Mouse (Mus musculus) forebrain, embryonic 15.5 days (tissue): Measurements from ENCODE around the gene Brd4. TPM values are rescaled to one million over a fixed set of nuclear protein-coding genes. Genes with fewer than 3 reads are reported as not detected.
"Not testable (repeated sequence)": the region's sequence is repeated elsewhere in the genome, so short reads cannot be mapped to it uniquely, and the experiment has no call there.

ENCODE experiments used
- ATAC-seq: fragments of 200-750 bp; cut with Nextera tagmentation; replicated peaks from 2 replicates; pipeline ENCODE4 v1.8.0; 2017; ENCODE audit warnings: mild to moderate bottlenecking, moderate TSS enrichment, moderate library complexity
- H3K27ac ChIP-seq: fragments of 300-500 bp; sonication (generic); replicated peaks from 2 replicates; pipeline ENCODE4 v1.5.1; 2015; ENCODE audit warnings: mild to moderate bottlenecking, inconsistent platforms
- H3K27me3 ChIP-seq: fragments of 300-500 bp; sonication (generic); 2 replicates; pipeline ENCODE4 v1.6.1; 2015; ENCODE audit warnings: inconsistent platforms
- H3K36me3 ChIP-seq: fragments of 300-500 bp; sonication (generic); 2 replicates; pipeline ENCODE4 v1.6.1; 2015; ENCODE audit warnings: mild to moderate bottlenecking, inconsistent platforms
- H3K4me1 ChIP-seq: fragments of 300-500 bp; sonication (generic); 2 replicates; pipeline ENCODE4 v1.6.1; 2015; ENCODE audit warnings: inconsistent platforms
- H3K4me2 ChIP-seq: fragments of 300-500 bp; sonication (generic); replicated peaks from 2 replicates; pipeline ENCODE4 v1.6.1; 2015; ENCODE audit warnings: mild to moderate bottlenecking, inconsistent platforms
- H3K4me3 ChIP-seq: fragments of 300-500 bp; sonication (generic); 2 replicates; pipeline ENCODE4 v1.5.1; 2015; ENCODE audit warnings: mild to moderate bottlenecking, inconsistent platforms
- H3K9ac ChIP-seq: fragments of 300-500 bp; sonication (generic); replicated peaks from 2 replicates; pipeline ENCODE4 v1.6.1; 2015; ENCODE audit warnings: mild to moderate bottlenecking, inconsistent platforms
- H3K9me3 ChIP-seq: fragments of 300-500 bp; sonication (generic); 2 replicates; pipeline ENCODE4 v1.6.1; 2016; ENCODE audit warnings: inconsistent platforms
- WGBS: fragments of 180-500 bp; shearing (Covaris S2); methylation state at CpG from one replicate; pipeline ENCODE4 v1.1.7; 2015; ENCODE audit warnings: mixed read lengths; 5-methylcytosine and 5-hydroxymethylcytosine counted together
- polyA plus RNA-seq: library from polyadenylated mRNA; unstranded; fragments of >200 nt; fragmentation: Nextera tagmentation; extraction: Ambion mirVana; gene quantifications from 2 replicates; pipeline ENCODE4 v1.2.1, GENCODE M21; 2015

Gene Brd4
- polyA plus RNA-seq, 1 experiment from 2014 or later, result 80.2 TPM

DNA sequence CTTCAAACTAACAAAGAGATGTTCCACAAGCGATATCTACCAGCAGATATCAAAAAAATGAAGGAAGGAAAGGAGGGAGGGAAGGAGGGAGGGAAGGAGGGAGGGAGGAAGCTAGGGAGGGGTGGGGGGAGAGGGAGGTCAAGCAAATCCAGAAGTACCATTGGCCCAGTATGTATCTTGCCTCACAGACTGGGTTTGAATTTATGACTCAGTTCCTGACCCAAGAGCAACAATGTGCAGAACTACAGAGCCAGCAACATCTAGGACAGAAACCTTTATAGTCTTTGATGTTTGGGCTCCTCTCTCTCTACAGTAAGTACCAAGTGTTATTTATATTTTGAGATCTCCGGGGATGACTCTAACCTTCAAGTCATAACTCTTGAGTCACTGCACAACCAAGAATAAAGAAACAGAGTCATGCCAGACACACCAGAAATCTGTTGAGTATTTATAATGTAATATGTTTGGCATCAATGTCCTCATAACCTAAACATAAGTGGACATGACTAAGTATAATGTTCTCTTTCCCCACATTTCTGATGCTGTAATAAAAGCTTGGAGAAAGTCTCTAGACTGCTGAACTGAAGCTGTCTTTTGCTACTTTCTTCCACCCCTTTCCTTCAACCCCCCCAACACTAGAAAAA is 32.6 kb downstream of the Brd4 start:
- Histone ChIP-seq H3K9me3 (no peaks in the 10 kb centered on the region), H3K4me3 (no peak overlapping the region), H3K27ac (no peak overlapping the region), H3K27me3 (no peaks in the 10 kb centered on the region), H3K4me1 (no peaks in the 10 kb centered on the region), H3K36me3 (no peaks in the 10 kb centered on the region), H3K9ac (no peak overlapping the region), H3K4me2 (no peak overlapping the region)
- 98% methylated on average over 2 of the region's 2 CpGs for WGBS
- ATAC-seq, result no peak

- H3K4me1 ChIP-seq, result 0 out of 2 replicates have a peak, but pooled peaks cover 5% of the 10 kb centered on the region
- no peak overlapping the region for H3K4me3 ChIP-seq
- no peaks in the 10 kb centered on the region for H3K9me3 ChIP-seq
- H3K27me3 ChIP-seq, result no peaks in the 10 kb centered on the region
- H3K36me3 ChIP-seq, result no peaks in the 10 kb centered on the region
- no peak overlapping the region for H3K4me2 ChIP-seq
- no peak overlapping the region for H3K9ac ChIP-seq
- WGBS, result 94% methylated on average over 1 of the region's 1 CpGs
- no peak for ATAC-seq
- H3K27ac ChIP-seq, result no peak overlapping the region
Measured at GRCm38 (mm10) chr17:32250066-32250465, 34.5 kb downstream of the Brd4 start.

GRCm38 (mm10) chr17:32248192-32248591 is 36.3 kb downstream of the Brd4 start:
- Histone ChIP-seq H3K4me3 (no peak overlapping the region), H3K4me2 (no peak overlapping the region), H3K9me3 (no peaks in the 10 kb centered on the region), H3K27me3 (no peaks in the 10 kb centered on the region), H3K9ac (no peak overlapping the region), H3K36me3 (no peaks in the 10 kb centered on the region), H3K27ac (no peak overlapping the region), H3K4me1 (0 out of 2 replicates have a peak, but pooled peaks cover 5% of the 10 kb centered on the region)
- WGBS, result 100% methylated on average over 1 of the region's 1 CpGs
- no peak for ATAC-seq

GRCm38 (mm10) chr17:32247616-32248015 is 36.9 kb downstream of the Brd4 start:
- H3K4me3 ChIP-seq, result no peak overlapping the region
- 0 out of 2 replicates have a peak, but pooled peaks cover 8% of the 10 kb centered on the region for H3K4me1 ChIP-seq
- H3K27me3 ChIP-seq, result no peaks in the 10 kb centered on the region
- H3K9me3 ChIP-seq, result no peaks in the 10 kb centered on the region
- WGBS, result 93% methylated on average over 1 of the region's 1 CpGs
- no peak overlapping the region for H3K4me2 ChIP-seq
- no peak overlapping the region for H3K27ac ChIP-seq
- no peaks in the 10 kb centered on the region for H3K36me3 ChIP-seq
- ATAC-seq, result no peak
- H3K9ac ChIP-seq, result no peak overlapping the region

- ATAC-seq, result no peak
- Histone ChIP-seq H3K9me3 (no peaks in the 10 kb centered on the region), H3K9ac (no peak overlapping the region), H3K36me3 (no peaks in the 10 kb centered on the region), H3K27ac (no peak overlapping the region), H3K27me3 (no peaks in the 10 kb centered on the region), H3K4me2 (no peak overlapping the region), H3K4me1 (0 out of 2 replicates have a peak, but pooled peaks cover 8% of the 10 kb centered on the region), H3K4me3 (no peak overlapping the region)
- 72% methylated on average over 5 of the region's 5 CpGs for WGBS
Measured at GRCm38 (mm10) chr17:32246117-32246516, 38.4 kb downstream of the Brd4 start.

DNA sequence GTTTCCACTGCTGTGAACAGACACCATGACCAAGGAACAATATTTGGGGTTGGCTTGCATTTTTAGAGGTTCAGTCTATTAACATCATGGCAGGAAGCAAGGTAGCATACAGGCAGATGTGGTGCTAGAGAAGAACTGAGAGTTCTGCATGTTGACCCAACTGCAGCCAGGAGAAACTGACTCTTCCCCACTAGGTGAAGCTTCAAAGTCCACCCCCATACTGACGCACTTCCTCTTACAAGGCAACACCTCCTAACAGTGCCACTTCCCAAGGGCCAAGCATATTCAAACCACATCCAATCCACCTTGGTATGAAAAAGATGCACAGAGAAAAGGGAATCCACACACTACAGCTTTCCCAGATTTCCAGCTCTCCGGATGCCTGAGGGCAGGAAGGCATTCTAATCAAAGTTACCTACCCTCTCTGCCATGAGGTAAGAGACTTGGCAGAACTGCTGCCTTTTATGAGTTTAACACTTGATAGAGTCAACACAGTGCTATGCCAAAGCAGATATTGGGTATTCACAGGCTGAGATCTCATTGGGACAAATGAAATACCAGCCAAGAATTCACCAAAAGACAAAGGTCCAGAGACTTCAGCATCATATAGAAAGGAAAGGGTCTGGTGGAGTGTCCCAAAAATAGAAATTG is 43.5 kb downstream of the Brd4 start:
- H3K4me1 ChIP-seq, result peaks cover 13% of the 10 kb centered on the region
- H3K4me3 ChIP-seq, result no peak overlapping the region
- H3K36me3 ChIP-seq, result no peaks in the 10 kb centered on the region; the same call in 1 of the 2 replicates
- no peak for ATAC-seq
- WGBS, result 90% methylated on average over 2 of the region's 2 CpGs
- H3K4me2 ChIP-seq, result no peak overlapping the region
- no peak overlapping the region for H3K9ac ChIP-seq
- no peaks in the 10 kb centered on the region for H3K27me3 ChIP-seq
- H3K9me3 ChIP-seq, result no peaks in the 10 kb centered on the region
- H3K27ac ChIP-seq, result no peak overlapping the region

GRCm38 (mm10) chr17:32238589-32238988 is 45.9 kb downstream of the Brd4 start:
- peaks cover 32% of the 10 kb centered on the region for H3K4me1 ChIP-seq
- H3K27ac ChIP-seq, result no peak overlapping the region
- H3K4me2 ChIP-seq, result no peak overlapping the region
- H3K4me3 ChIP-seq, result no peak overlapping the region
- WGBS, result 94% methylated on average over 1 of the region's 1 CpGs
- ATAC-seq, result no peak
- H3K9ac ChIP-seq, result no peak overlapping the region
- no peaks in the 10 kb centered on the region; the same call in 1 of the 2 replicates for H3K36me3 ChIP-seq
- H3K27me3 ChIP-seq, result no peaks in the 10 kb centered on the region
- H3K9me3 ChIP-seq, result no peaks in the 10 kb centered on the region

GRCm38 (mm10) chr17:32235534-32236191 is 48.9 kb downstream of the Brd4 start:
- Histone ChIP-seq H3K27me3 (no peaks in the 10 kb centered on the region), H3K27ac (peak overlapping the region; percentile 84), H3K4me3 (no peak overlapping the region), H3K4me1 (peaks cover 44% of the 10 kb centered on the region), H3K36me3 (no peaks in the 10 kb centered on the region; the same call in 1 of the 2 replicates), H3K9me3 (no peaks in the 10 kb centered on the region), H3K9ac (no peak overlapping the region), H3K4me2 (0 out of 2 replicates have a peak overlapping the region, but pooled peaks have one; percentile 6)
- WGBS, result 36% methylated on average over 5 of the region's 5 CpGs
- peak; percentile 87 for ATAC-seq

- no peaks in the 10 kb centered on the region for H3K27me3 ChIP-seq
- H3K36me3 ChIP-seq, result peaks cover 16% of the 10 kb centered on the region
- no peak overlapping the region for H3K9ac ChIP-seq
- no peak overlapping the region for H3K4me2 ChIP-seq
- ATAC-seq, result 0 out of 2 replicates have a peak, but pooled peaks have one; percentile 31
- peaks cover 44% of the 10 kb centered on the region for H3K4me1 ChIP-seq
- H3K9me3 ChIP-seq, result no peaks in the 10 kb centered on the region
- H3K27ac ChIP-seq, result peak overlapping the region; percentile 19; the same call in 1 of the 2 replicates
- H3K4me3 ChIP-seq, result no peak overlapping the region
Measured at GRCm38 (mm10) chr17:32233174-32233573, 51.3 kb downstream of the Brd4 start.

DNA sequence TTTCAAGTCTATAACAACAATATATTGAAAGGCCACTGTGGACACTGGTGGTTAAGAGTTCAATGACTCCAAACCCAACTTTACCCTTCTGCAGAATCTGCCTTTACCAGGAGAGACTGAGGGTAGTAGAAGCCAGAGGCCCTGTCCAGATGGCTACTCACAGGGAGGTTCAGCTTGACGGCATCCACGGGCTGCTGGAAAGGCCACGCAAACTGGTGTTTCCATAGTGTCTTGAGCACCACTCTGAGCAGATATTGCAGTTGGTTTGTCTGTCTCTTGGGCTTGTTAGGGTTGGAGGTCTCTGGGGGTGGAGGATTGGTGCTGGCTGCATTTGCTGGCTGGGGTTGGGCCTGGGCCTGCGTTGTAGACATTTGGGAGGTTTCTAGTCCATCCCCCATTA is 55.3 kb downstream of the Brd4 start:
- 96% methylated on average over 4 of the region's 4 CpGs for whole genome bisulfite sequencing
- Histone ChIP-seq H3K9ac (no peak overlapping the region), H3K4me3 (no peak overlapping the region), H3K4me1 (peaks cover 22% of the 10 kb centered on the region), H3K36me3 (peaks cover 38% of the 10 kb centered on the region), H3K27ac (no peak overlapping the region), H3K4me2 (no peak overlapping the region), H3K27me3 (no peaks in the 10 kb centered on the region), H3K9me3 (no peaks in the 10 kb centered on the region)
- no peak for ATAC-seq

- Histone ChIP-seq H3K36me3 (peaks cover 80% of the 10 kb centered on the region), H3K9ac (no peak overlapping the region), H3K4me1 (no peaks in the 10 kb centered on the region), H3K9me3 (no peaks in the 10 kb centered on the region), H3K4me3 (no peak overlapping the region), H3K27me3 (no peaks in the 10 kb centered on the region), H3K27ac (no peak overlapping the region), H3K4me2 (no peak overlapping the region)
- 69% methylated on average over 3 of the region's 3 CpGs for whole genome bisulfite sequencing
- no peak for ATAC-seq
Measured at GRCm38 (mm10) chr17:32220873-32221272, 63.6 kb downstream of the Brd4 start.

DNA sequence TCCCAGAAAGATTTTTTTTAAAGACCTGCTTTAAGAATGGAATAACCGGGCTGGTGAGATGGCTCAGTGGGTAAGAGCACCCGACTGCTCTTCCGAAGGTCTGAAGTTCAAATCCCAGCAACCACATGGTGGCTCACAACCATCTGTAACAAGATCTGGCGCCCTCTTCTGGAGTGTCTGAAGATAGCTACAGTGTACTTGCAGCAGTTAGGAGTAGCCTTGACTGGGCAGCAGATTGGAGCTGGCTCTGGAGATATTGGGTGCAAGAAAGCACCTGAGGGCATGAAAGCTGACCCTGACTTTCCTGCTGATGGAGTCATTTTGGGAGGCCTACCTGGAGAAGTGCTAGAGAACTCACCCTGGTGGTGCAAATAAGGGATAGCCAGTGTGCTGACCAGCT is 68.9 kb downstream of the Brd4 start:
- H3K27me3 ChIP-seq, H3K27ac ChIP-seq, H3K4me1 ChIP-seq, H3K4me2 ChIP-seq, ATAC-seq, H3K9ac ChIP-seq, H3K4me3 ChIP-seq, H3K9me3 ChIP-seq: not testable (repeated sequence)
- WGBS, result 70% methylated on average over 4 of the region's 4 CpGs
- peaks cover 82% of the 10 kb centered on the region for H3K36me3 ChIP-seq
